Mouse (Mus musculus): ENCODE measurements around the gene Prl8a1.

The Prl8a1 gene

DNA sequence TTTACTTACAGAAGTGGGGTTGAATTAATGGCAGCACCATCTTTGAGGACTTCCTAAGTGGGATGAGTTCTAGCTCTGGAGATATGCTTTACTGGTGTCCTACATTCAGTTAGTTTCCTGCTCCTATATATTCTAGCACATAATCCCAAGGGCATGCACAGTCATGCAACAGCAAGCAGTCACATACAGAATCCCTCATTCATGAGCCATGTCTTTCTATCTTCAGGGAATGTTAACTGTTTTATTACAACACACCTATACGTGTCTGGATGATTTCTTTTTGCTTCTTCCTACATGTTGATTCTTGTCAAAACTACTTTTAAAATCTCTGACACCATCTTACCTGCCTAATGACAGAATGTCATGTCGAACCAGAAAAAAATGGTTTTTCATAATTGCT, at the start of gene Prl8a1:
Gene Prl8a1, minus strand, starts transcription at position 101 of the 400 bp plus-strand sequence.
- no peak for DNase-seq

GRCm38 (mm10) chr13:27610482-27610881, 28.5 kb upstream of the Prl8a1 start, which contains the start of gene Prl7b1:
Gene Prl7b1, minus strand, starts transcription at chr13:27610582.
- DNase-seq = no peak

GRCm38 (mm10) chr13:27564506-27564905, 17.5 kb downstream of the Prl8a1 start, which contains the start of gene Prl8a9:
Gene Prl8a9, minus strand, starts transcription at chr13:27564606.
- no peak for DNase-seq

DNA sequence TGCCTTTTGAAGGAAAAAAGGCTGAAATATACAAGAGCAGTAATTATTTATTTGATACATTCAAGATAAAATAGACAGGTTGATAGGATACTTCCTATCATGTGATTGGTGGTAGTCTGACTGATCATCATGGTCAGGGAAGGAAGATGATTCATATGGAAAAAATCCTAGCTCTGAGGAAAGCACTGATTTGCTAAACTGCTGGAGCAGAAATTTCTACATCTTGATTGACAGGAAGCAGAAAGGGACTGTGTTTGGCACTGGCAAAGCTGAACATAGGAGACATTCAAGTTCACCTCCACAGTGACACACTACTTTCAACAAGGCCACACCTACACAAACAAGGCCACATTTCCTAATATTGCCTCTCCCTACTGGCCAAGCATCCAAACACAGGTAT, 28.6 kb downstream of the Prl8a1 start:
- no peak for DNase-seq

Measured in kidney, adult 8-10 months (tissue).